Mouse (Mus musculus): ENCODE data around the gene Nup153.

Gene Nup153

DNA sequence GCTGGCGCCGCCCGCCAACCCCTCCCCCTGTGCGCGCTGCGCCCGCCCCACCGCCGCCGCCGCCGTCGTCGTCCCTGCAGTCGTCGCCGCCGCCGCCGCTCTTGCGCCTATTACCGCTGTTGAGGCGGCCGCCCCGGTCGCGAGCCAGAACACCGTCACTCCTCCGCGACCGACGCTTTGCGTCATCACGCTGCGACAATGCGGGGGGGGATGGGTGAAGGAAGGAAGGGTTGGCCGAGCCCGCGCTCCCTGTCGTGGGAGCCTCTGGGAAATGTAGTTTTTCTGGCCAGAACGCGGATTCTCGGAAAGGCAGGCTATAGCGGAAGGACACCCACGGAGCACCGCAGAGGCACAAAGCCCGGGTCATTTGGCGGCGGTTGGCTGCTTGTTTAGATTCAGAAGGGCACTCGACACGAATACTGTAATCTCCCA lies at the start of gene Nup153:
TSS of gene Nup153 (minus strand) at position 104 of the 432 bp plus-strand sequence.
- peak; percentile 97 for DNase-seq

DNA sequence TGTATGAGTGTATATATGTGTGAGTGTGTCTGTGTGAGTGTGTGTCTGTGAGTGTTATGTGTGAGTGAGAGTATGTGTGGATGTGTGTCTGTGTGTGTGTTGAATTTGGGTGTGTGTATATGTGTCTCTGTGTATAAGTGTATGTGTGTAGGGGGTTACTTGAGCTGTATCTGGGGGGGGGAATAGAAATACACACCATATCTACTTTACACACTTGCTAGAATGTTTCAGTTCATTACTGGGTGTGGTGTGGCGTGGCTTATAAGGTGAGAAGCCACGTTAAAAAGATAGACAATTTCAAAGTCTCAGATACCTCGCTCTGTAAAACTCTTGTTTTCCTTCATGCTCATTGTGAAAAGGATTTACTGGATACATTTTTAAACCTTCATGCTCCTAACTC lies 49.7 kb upstream of the Nup153 start:
- no peak for DNase-seq

DNA sequence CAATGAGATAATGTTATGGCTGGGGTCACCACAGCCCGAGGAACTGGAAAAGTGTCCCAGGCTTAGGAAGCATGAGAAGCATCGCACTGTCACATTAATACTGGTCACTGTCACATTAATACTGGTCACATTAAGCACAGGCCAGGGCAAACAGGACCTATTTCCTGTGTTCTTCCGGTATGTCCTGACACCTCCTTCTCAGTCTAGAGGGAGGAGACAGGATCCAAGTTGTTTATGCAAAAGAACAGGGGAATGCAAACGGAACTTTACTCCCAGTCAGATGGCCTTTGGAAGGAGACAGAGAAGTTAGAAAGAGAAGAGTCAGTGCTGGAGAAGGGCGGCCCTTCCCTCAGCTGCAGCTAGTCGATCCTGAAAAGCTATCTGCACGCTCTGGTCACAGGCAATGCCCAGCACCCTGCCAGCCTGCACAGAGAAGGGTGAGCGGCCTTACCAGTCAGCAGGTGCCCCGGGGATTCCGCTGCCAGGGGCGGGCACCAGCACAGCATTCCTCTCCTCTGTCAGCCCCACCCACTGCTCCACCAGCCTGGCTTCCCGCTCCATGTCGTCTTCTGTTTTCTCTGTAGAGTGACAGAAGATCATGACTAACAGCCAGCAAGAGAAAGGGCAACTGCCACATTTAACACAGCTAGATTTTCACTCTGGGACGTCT lies 49.0 kb upstream of the Nup153 start:
- DNase-seq = no peak

DNA sequence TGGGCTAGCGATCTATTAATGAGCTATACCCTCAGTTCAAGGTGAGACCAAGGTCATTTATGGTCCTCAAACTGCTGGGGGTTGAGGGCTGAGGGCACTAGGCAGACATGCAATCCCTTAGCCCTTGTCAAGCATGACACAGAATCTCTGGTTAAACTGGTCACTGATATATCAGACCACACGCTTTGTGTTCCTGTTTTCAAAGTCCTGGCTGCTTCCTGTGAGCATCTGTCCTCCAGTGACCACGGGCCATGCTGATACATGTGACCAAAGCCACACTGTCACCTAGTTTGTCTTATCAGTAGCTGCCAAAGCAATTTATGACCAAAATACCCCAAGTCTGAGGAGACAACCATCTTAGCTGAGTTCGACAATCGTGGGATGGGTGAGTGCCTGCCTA lies 47.3 kb upstream of the Nup153 start:
- no peak for DNase-seq

DNA sequence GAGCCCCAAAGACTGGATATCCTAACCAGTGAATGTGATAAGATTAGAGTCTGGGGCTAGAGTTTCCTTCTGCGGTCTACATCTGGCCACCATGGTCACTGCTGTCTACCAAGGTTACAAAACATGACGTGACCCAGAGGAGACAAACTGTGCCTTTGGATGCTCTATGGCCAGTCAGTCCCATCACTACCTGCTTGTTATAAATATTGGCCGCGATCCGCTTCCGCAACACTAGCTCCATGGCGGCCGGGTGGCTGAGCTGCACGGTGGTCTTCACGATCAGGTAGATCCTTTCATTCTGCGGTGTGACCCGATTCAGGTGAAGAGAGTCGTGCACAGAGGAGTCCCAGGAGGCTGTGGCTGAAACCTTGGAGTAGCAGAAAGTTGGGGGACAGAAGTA lies 44.8 kb upstream of the Nup153 start:
- DNase-seq = no peak

DNA sequence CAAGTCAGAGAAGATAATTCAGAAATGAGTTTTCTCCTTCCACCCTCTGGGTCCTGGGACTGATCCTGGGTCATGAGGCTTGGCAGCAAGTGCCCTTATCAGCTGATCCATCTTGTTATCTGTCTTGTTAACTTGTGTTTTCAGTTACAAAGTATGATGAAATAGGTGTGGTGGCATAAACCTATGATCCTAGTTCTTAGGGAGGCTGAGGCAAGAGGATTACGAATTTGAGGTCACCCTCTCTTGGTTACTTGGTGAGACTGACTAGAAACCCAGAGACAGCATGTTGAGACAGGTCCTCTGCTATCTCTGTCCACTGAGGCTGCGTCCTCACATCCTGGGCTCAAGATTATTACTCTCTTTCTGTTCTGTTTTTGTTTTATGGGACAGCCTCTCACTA lies 37.6 kb upstream of the Nup153 start:
- DNase-seq = no peak

DNA sequence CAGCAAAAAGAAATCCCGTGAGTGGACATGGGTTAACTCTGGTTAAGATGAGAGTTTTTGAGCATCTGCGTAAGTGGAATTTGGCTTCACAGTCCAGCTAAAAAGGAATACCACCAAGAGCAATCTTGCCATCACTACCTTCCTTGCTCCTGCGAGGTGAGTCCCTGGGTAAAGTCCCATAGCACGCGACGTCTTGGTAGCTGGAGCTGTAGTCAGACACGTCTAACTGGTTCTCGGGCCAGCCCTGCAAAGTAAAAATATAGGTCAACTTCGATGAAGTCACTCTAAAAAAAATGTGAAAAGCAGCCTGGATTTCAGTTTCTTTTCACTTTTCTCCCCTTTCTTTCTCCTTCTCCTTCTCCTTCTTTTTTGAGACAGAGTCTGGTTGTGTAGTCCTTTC lies 35.5 kb upstream of the Nup153 start:
- no peak for DNase-seq

DNA sequence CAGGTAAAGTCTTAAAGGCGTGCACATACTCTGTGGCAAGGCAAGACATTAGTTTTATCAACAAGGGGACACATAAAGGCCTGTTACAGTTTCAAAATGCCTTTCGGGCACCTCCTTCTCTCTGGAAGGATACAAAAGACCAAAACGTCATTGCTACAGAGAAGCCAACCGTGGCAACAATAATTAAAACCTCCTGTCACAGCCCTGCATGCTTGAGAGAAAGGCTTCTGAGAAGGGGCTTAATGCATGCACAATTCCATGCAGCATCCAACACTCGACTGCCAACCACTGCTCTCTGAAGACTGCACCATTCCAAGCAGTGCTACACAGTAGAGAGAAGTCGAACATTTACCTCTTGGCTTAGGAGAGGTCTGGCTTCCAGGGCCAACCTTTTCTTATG lies 33.2 kb upstream of the Nup153 start:
- no peak for DNase-seq

DNA sequence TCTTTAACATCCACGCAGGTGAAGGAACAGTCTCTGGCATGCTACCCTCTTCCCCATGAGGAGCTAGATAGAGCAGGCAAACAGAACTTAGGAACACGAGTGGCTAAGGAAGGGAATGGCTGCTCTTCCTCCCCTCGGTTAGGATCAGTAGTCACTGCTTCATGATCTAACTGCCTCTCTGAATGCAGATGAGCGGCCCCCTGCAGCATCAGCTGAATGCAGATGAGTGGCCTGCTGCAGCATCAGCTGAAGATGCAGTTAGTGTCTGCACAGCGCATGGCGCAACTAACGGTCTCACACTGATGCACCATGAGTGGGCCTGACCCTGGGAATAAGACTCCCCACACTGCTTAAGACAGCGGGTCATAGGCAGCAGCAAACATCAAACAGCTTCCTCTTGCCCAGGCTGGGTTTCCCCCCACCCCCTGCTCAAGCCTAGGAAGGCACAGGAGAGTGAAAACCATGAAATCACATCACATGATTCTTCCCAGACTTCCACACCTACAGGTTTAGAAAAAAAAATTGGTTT lies 31.6 kb upstream of the Nup153 start:
- no peak for DNase-seq

DNA sequence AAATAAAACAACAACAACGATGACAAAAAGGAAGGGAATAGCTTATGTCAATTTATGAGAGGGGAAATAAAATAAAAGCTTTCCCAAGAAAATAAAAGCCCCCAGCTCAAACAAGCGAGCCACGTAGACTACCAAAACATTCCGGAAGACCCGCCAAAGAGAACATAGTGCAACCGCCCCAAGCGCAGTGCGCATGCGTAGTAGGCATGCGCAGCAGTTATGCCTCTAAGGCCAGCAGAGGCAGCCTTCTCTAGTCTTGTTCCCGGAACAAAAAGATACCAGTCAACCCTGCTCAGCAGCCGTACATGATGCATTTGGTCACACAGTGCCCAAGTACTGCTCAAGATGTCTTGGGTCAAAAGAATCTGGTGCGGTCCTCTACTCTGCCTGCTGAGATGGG lies 30.9 kb upstream of the Nup153 start:
- DNase-seq = no peak

DNA sequence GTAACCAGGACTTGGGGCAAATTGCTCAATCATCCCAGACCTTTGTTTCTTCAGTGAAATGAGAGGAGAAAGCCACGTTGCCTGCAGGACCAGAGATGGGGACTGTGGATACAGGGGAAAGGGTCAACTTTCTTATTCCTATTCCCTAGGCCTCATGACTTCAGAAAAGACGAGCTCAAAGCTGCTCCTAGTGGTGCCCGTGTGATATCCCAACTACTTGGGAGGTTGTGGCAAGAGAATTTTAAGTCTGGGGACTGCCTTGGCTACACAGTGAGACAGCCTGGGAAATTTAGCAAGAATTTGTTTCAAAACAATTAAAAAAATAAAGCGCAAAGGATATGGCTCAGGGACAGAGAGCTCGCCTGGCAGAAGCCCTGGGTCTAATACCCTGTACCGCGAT lies 30.2 kb upstream of the Nup153 start:
- DNase-seq = no peak

DNA sequence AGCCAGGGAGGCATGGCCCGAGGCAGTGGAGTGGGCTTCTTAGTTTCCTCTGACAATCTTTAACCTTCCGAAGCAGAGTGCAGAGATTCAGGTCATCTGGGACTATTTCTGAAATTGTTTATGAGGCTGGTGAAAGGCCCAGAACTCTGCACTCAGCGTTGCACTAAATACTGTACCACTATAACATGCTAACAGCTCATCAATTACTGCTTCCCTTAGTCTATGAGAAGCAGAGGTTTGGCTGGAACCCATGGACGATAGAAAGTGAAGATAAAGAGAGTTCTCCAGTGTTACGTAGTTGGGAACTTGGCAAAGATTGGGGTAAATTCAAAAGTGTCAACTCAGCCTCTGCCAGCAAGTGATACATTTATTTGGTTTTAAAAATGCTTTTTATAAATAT lies 25.6 kb upstream of the Nup153 start:
- DNase-seq = no peak

DNA sequence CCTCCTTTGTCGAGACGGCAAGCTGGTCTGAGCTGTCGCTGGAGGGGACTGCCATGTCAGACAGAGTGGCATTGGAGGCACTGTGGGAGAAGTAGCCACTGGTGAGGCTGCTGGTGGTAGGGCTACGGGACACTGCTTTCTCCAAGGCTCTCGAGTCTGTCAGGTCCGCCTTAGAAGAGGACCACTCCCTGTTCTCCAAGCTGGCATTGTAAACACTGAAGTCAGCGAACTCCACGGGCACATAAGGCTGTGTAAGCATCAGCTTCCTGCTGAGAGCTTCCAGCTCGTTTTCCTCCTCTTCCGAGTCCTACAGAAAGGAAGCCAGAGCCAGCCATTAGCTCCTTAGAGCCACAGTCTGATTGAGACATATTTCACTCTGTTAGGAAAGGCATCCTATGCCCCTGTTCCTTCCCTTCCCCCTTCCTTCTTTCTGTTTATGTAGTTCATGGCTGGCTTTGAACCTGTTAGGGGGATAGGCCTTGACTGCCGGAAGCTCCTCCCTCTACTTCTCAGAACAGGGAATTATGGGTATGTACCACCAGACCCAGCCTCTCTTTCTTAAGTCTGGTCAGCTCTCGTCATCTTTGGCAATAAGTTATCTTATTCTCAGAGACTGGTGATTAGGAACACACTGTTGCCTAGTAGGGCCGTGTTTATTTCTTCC lies 25.0 kb upstream of the Nup153 start:
- no peak for DNase-seq

DNA sequence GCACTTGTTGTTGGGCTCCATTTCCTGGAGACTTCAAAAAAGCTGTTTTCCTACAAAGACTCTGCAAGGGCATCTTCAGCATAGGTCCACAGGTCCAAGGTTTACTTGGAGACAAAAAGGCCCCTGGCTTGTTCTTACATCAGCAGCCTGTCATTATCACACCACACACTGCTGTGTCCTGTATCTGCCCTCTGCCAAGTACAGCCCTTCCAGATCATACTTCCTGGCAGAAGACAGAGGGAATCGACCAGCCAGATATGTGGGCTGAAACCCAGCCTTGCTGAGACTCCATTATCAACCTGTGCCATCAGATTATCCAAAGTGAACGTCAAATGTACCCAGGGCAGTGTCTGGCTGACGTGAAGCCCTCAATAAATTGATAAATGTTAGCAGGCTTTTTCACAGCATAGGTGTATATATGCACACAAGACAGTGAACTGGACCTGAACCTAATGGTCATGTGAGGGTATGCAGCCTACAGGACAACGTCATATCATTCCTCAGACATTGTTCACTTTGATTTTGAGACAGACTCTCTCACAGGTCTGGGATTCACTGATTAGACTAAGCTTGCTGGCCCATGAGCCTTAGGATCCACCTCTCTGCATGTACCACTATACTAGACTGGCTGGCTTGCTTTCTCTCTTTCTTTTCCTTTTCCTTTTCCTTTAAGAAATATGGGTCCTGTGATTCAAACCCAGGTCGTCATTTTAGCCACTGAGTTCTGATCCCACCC lies 20.6 kb upstream of the Nup153 start:
- no peak for DNase-seq

DNA sequence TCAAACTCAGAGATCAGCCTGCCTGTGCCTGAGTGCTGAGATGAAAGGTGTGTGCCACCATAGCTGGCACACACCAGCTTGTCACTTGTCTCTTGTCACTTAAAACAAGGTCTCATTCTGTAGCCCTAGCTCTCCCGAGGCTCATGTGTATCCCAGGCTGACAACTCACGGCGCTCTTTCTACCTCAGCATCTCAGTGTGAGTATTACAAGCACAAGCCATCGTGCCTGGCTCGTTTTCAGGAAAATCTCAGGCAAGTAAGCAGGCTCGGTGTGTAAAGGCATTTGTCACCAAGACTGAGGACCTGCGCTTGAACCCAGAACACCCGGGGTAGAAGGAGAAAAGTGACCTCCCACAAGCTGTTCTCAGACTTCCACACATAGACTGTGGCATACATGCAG lies 16.1 kb upstream of the Nup153 start:
- no peak for DNase-seq

DNA sequence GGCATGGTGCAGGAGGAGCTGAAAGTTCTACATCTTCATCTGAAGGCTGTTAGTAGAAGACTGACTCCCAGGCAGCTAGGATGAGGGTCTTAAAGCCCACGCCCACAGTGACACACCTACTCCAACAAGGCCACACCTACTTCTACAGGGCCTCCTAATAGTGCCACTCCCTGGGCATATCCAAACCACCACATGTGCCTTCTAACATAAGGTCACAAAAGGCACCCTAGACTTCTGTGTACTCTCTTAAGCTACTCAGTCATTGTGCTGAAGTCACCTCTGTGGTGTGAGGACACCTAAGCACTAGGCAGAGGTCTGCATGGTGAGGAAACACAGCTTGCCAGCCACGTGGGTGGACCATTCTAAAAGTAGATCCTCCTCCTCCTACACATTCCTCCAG lies 14.6 kb upstream of the Nup153 start:
- no peak for DNase-seq

DNA sequence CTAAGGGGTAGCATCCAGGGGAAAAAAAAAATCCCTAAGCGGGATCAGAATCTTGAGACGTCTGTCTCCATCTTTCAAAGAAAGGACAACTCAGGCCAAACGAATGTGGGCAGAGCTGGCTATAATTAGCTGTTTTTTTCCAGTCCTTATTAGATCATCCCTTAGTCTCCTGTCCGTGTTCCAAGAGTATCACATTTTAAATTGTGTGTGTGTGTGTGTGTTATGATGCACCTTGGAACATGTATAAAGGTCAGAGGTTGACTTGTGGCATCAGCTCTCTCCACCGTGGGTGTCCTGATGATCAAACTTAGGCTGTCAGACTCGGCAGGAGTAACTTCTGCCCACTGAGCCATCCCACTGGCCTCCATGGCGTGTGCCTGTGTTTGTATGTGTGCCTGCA lies 11.7 kb upstream of the Nup153 start:
- no peak for DNase-seq

DNA sequence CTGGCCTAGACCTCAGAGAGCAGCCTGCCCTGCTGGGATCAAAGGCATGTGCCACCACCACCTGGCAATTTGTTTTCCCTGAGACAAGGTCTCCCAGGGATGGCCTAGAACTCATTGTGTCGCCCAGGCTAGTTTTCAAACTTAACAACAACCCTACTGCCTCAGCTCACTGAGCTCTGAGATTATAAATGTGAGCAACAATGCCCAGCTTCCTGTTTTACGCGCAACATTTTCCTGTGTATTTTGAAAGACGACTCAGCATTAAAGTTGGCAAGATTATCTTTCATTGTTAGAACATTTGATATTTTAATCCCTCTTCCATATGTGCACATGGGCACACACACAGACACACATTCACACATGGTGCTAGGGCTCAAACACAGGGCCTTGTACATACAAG lies 9.7 kb upstream of the Nup153 start:
- DNase-seq = no peak

DNA sequence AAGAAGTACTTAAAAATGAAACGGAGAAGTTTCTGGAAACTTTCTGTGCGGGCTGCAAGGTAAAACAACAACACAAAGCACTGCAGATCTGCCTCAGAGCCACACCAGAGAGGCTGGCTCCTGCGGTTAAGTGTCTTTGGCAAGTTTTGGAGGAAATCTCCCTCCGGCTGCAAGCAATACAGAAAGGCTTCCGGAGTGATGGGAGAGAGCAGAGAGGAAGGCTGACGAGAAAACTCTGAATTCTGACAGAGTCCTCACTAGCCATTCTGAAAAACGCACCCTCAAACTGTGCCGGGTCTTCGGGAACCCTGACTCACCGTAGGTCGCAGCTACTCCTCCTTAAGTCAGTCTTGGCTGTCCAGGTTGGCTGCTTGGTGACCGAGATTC lies 8.7 kb upstream of the Nup153 start:
- peak; percentile 34 for DNase-seq

DNA sequence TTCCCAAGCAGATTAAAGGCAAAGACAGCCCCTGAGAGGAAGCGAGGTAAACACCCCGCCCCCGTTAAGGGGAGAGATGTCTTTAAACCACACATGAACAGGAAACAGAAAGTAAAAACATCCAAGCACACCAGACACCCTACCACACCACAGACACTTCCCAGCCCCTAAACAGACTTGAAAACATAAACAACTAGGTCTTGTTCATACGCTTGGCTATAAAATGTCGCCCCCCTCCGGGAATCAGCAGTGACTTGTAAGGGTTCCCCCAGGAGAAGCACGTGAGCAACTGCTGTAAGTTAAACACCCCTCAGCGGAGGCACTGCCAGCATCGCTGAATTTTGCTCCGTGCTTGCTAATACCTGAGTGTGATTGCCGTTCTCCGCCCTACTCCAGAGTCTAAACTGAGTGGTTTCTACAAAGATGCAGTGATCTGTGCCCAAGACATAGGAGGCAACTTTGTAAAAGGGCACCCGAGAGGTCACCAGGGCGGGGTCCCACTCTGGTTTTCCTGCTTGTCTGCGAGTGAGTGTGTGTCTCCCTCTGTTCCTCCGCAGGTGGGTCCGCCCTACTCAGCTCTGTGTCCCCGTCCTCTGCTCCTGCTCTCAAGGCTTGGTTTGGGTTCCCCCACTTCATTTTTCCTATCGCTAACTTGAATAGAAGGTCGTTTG lies 8.2 kb upstream of the Nup153 start:
- peak; percentile 72 for DNase-seq

DNA sequence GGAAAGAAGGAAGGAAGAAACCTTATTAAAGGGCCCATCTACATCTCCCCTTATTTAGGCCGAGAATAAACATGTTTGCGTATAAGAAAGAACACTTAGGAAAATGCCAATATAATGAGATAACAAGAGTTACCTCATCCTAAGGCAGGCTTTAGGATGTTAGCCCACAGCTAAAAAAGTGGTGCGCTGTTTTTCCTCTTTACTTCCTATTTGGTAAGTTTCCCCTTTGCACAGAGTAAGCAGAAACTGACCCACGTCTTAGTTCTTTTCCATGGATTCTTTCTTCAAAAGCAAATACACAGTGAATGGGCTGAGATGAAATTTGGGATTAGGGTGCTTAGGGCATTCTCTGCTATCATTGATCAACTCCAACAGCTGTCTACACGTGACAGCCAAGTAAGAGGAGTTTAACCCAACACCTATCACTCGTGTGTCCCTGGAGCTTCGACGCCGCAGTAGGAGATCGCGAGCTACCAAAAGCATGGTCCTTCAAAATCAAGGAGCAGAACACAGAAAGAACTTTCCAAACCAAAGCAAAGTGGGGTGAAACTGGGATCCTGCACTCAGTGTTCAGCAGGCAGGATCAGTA lies 7.6 kb upstream of the Nup153 start:
- no peak for DNase-seq

DNA sequence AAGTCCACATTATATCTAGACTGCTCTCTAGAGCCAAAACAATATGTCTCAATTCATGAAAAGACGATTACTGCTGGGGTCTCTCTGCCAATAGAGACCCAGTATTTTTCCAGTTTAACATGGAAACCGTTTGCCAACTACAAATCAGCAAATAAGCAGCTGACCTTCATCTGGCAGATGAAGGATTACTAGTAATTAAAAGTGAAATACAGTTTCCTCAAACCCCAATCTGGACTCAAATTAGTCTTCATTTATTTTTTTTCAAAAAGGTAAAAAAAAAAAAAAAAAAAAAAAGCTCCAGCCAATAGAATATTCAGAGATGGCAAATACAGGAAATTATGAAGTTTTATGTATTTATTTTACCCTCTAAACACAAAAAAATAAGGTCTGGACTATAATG lies 2.3 kb upstream of the Nup153 start:
- no peak for DNase-seq

DNA sequence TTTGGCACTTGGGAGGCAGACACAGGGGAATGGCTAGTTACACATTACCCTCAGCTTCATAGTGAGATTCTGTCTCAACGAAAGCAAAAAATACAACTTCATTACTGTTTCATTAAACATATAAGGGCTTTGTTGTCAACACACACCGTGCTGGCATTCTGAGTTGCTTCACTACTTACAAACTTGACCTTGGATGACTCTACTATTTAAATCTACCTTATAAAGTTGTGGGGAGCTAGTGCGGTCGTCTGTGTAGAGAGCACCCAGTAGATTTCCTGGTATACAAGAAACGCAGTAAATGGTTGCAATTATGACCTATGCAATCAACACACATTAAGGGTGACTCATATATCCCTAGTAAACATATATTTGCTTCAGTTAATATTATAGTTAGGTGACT lies 671 bp upstream of the Nup153 start:
- DNase-seq = peak; percentile 16
